Mouse (Mus musculus) cerebellum, adult (tissue): ENCODE measurements around the gene Gm28374.

Experiments
- ATAC-seq: cut with Nextera tagmentation; 2 replicates; pipeline ENCODE4 v1.9.2; 2017; ENCODE audit warnings: mild to moderate bottlenecking, moderate library complexity, mixed read lengths; ENCODE audit not compliant: insufficient number of reproducible peaks, low FRiP score, low TSS enrichment

Gm28374 gene

DNA sequence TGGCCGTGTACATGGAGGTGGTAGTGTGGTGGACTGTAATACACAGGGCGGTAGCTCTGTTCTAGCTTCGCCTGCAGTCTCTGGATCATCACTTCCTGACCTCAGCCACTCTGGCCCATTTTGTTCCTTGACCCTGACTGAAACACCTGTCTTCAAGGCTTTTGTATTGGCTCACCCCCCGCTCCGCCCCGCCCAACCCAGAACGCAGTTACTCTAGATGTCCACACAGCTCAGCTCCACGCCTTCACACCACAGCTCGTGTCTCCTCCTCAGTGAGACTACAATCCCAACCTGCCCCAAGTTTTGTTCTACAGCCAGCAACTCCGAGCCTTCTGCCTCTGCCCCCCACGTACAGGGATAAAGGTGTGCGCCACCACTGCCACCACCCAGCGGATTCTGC, 6.8 kb upstream of the Gm28374 start:
- ATAC-seq: no peak

DNA sequence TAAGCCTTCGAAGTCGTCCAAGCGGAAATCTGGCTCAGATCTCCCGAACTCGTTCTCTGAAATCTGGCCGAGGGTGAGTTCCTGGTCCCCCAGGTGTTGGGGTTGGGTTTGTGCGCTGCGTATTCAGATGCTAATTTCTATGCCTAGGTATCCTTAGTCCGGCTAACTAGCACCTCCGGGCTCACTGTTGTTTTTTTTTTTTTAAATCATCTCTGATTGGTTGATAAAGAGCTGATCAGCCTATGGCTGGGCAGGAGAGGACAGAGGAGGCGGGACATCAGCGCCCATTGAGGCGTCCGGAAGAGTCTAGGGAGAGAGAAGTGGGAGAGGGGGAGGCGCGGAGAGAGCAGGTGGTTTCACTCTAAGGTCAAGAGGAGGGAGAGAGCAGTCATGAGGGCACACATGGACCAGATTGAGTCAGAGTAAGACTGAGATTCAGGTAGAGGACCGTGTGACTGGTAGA, 3.4 kb upstream of the Gm28374 start:
- ATAC-seq: no peak

DNA sequence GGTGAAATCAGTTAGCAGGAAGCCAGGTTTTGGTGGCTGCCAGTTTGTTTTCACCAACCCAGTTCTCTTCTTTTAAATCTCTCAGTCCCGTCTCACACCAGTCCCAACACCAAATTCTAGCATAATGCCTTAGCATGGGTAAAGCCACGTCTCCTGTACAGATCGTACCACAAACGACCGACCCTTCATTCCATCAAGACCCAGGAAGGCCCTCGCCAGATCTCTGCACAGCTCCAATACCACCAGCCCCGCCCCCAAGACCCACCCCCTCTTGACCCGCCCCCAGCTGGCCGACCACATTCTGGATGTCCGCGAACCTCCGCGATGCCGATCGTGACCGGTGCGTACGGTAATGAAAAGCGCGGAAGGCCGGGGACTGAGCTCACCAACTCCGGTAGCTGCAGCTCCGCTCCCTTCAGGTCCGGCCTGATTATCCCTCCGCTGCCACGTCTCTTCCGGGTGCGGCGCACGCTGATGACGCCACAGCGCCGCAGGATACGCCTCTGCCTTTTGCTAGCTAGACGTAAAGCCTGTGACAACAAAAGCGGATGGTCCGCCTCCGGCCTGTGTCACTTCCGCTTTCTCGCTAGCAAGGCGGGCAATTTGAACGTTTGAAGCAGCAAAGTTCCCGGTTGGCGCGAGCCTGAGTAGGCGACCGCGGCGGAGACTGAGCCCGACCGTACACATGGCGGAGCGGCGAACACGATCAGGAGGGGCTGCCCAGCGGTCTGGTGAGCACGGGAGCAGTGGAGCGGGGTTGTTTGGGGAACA, 2.6 kb upstream of the Gm28374 start, which contains the start of the genes Zfpl1 and Cdca5:
Gene Zfpl1, minus strand, starts transcription at position 479 of the 771 bp plus-strand sequence.
Gene Cdca5, plus strand, starts transcription at position 506 of the 771 bp plus-strand sequence.
- ATAC-seq: peak; percentile 76; the same call in 1 of the 2 replicates

DNA sequence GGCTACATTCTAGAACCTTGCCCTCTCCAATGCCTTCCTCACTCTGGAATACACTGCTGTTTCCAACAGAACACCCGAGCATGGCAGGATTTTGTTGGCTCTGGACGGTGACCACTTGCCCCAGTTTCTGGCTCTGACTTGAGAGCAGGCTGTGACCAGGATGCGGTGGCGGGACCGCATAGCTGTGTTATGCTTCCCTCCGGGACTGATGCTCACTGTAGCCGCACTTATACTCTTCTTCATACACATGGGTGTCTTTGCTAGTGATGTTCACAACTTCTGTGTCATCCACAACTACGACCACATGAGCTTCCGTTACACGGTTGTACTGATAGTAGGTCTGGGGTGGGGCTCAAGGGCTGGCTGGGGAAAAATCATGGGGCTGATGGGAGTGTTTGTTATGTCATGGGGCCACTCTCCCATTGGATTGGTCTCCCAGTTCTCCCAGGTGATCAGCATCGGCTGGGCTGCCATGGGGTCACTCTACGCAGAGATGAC, 2.0 kb downstream of the Gm28374 start, which contains the start of gene Tmem262:
Gene Tmem262, plus strand, starts transcription at position 51 of the 498 bp plus-strand sequence.
- no peak for ATAC-seq

DNA sequence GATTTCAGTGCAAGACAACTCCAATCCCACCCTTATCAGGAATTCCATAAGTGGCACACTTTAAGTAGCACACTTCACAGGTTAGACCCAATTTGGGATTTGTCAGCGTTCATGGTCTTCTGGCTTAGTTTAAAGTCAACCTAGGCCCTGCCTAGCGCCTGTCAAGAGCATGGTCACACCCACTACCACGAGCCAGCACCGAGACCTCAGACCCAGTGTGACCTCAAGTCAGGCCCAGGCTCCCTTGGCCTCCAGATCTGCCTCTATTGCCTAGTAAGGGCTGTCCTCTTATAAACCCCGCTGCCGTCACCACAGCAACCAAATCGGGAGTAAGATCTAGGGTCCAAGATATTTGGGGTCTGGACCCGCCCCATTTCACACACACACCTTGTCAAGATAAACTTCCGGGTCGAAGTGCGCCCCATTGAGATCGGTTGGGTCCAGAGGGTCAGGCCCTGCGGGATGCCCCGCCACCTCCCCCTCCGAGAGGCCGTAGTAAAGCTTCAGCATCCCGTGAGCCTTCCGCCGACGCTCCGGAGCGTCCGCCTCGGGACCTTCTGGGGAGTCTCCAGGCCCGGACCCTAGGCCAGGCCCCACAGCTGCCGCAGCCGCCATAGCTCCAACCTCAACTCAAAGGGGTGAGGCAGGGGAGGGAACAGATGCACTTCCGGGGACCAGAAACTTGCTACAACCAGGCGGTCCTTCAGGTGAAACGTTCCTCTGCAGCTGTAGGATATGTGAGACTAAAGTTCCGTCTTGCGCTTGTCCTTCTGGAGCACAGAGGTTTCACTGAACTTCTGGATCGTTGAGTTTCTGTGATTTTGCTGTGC, 5.3 kb downstream of the Gm28374 start, which contains the start of gene Vps51:
Gene Vps51, minus strand, starts transcription at position 668 of the 830 bp plus-strand sequence.
- ATAC-seq: peak; percentile 79; the same call in 1 of the 2 replicates

DNA sequence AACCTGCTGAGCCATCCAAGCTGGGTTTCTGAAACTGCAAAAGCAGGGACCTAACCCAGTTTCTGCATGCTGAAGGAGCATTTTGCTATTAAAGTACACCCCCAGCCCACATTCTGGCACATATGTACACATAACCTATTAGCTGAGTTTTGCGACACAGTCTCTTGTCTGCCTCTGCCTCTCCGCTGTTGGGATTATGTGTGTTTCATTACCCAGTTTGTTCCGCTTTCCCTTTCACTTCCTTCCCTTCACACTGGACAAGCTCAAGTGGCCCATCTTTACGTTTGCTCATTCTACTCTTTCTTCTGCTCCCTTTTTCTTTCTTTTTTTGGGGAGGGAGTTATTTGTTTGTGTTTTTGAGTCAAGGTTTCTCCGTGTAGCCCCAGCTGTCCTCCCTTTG, 8.2 kb downstream of the Gm28374 start:
- no peak for ATAC-seq

DNA sequence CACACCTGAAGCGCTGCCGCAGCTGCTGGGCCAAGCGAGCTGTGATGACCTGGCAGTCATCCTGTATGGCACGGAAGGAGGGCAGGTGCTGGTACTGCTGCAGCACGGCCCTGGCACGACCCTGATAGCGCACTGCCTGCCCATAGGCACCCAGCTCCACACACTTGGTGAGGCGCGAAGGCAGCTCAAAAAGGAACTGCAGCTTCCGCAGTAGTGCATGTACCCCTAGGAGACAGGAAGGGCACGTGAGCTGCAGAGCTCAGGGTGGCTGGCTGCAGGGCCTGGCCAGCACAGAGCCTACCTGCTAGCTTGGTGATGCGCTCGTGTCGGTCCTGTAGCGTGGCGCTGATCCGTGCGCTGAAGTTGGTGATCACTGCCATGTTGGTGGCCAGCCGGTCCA, 10.8 kb downstream of the Gm28374 start:
- no peak for ATAC-seq

DNA sequence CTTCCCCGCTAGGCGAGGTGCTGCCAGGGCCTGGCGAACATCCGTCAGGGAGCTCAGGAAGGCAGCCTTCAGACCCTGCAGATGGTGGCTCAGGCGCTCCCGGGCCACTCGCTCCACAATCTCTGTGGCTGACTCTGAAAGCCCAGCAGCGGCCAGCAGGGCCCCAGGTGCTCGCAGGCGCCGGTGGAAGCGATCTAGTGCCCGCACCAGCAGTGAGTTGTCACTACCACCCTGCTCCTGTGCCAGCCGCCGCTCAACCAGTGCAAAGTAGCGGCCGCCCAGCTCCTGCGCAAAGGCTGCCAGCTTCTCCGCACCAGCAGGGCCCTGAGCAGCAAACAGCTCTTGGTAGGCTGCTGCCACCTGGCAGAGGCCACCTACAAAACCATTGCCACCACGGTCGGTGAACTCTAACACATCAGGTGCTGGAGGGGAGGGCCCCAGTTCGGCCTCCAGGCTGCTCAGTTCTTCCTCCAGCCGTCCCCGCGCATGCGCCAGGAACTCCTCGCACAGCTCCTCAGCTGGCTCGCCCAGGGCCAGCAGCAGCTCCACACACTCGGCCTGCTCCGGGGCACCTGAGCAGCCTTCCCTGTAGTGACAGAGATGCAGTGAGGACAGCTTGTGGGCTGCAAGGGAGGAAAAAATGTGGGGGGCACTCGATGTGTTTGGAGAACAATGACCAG, 11.3 kb downstream of the Gm28374 start:
- no peak for ATAC-seq

DNA sequence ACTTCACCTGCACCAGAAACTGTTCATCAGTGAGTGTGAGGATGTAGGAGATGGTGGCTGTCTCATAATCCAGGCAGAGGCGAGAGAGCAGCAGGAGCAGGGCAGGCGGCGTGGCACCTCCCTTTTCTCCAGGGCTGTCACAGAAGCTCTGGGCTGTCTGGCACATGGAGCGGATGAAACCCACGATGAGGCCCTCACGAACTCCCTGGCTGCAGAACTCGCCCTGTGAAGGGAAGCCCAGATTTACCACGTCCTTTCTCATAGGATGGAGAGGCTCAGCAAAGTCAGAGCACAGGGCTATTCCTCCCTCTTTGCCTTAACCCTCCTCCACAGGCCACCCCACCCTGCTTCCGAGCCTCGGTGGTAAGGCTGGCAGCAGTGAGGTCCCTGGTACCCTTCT, 12.2 kb downstream of the Gm28374 start:
- ATAC-seq: no peak

DNA sequence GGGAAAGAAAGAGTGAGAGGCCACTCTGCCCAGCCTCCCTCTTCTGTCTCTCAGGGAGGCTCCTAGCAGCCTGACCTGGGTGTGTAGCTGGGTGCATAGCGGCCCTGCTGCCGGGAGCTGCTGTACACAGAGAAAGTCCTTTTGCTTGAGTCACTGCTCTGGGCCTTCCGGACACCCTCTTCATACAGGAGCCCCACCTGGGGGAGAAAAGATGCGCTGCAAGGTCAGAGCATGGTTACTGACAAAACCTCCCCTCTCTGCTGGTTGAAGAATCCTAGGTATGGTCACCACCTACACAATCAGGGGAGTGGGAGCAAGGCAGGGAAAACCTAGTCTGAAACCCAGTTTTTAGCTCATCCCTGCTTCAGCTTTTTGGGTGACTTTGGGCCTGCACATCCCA, 13.1 kb downstream of the Gm28374 start:
- ATAC-seq: no peak

DNA sequence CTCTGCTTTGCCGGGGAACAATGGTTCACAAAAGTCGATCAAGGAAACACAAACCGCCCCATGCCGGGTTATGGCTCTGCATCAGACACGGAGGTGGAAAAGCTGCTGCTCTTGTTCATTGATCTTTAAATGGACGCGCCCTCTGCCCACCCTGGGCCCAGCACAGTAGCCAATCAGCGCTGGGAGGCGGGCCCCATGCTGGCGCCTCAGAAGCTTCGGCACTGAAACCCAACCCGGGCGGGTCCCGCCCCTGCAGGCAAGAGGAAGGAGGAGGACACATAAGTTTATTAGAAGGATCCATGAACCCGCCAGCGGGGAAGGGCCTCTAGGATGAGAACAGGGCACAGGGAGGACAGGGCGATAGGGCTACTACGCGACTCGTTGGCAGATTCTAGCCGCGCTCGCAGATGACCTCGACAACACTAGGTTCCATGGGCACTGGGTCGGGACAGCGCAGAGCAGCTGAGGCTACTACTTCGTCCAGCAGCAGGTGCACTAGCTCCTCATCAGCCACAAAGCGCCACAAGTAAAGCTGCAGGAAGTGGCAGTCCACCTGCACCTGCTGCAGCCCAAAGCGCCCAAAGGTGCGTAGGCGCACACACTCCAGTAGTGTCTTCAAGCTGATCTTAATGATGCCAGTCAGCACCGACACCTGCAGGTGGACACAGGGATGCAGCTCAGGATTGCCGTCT, 14.2 kb downstream of the Gm28374 start, which contains the start of gene Tm7sf2:
Gene Tm7sf2, minus strand, starts transcription at position 650 of the 692 bp plus-strand sequence.
- peak; percentile 69; the same call in 1 of the 2 replicates for ATAC-seq

DNA sequence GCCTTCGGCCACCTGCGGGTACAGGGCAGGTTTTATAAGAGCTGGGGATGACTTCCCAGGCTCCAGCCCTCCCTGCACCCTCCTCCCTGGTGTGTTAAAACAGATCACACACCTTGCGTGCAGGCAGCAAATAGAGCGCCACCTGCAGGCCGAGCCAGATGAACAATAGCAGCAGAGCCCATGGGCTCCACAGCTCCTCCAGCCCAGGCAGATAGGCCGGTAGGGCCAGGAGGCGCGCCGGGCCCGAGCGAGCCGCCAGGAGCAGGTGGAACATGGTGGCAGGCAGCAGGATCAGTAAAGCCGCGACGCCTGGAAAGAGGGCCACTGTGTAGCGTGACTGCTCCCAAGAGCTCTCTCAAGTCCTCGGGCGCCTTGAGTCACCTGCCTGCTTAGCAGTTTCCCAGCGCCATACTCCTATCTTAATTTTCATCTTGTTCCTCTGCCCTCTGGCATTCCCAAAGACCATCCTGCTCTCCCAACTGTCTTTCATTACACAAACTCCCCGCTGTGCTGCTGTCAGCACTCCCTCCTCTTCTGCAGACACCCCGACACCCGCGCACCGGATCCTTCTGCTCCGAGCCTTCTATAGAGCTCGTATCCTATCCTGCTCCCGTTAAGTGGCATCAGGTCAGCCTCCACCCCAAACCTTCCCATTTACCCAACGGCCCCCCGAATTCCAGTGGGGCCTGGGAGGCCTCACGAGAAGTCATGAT, 14.9 kb downstream of the Gm28374 start:
- peak; percentile 63 for ATAC-seq

DNA sequence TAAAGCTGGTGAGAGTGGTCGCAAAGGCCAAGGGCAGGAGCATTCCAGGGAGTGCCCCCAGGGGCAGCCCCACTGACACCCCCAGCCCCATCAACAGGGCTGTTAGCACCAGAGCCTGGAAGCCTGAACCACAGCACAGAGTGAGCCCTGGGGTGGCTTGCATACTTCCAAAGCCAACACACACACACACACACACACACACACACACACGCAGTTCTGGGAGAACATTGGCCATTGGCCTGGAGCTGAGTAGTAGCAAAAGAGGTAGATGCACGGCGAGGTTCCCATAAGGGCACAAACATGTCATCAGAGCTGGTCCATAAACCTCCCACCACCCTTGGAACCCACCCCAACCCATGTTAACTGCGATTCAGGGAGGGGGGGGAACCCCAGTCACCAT, 15.5 kb downstream of the Gm28374 start:
- no peak for ATAC-seq

DNA sequence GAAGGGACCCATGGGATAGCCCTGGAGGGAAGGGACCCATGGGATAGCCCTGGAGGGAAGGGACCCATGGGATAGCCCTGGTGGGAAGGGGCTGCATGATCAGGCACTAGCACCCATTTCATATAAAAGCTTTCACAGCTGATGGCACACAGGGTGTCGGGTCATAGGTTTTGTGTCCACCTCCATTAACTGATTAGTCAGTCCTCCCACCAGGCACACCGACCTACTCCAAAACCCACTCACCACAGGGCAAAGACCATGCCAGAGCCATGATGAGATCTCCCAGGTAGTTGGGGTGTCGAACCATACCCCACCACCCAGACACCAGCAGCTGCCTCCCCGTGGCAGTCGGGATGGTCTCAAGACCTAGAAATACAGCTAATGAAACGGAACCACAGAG, 19.0 kb downstream of the Gm28374 start:
- ATAC-seq: no peak

DNA sequence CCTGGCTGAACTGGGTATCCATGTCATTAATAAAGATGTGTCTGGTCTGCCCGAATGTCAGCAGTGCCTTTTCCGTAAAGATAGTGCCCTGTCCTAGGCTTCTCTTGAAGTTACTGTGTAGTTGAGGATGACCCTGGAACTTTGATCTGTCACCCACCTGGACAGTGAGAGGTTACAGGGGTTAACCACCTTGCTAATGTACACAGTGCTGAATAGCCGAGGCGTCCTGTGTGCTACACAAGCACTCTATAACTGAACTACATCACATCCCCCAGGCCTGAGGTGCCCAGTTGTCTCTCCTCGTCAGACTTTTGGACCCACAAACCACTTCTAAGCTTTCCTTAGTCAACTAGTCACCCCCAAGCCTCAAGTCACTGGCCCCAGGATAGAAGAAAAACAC, 19.6 kb downstream of the Gm28374 start:
- no peak for ATAC-seq

DNA sequence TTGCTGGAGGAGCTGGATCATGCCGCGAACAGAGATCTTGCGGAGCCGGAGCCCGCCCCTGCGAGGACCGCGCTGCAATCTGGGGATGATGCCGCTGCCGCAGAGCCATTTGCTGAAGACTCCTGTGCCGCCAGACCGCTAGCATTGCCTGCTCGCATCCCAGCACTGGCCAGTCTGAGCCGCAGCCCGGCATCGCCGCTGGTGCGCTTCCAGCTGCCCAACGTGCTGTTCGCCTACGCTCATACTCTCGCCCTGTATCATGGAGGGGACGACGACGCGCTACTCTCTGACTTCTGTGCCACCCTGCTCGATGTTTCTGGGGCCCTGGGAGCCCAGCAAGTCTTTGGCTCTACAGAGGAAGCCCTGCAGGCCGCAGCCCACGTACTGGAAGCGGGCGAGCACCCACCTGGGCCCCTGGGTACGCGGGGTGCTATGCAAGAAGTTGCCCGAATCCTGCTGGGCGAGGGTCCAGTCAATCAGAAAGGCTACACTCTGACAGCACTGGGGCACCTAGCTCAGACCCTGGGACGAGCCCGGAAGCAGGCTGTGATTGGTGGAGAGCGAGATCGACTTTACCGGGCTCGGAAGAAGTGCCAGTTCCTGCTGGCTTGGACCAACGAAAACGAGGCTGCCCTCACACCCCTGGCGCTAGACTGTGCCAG, 20.3 kb downstream of the Gm28374 start:
- no peak for ATAC-seq

DNA sequence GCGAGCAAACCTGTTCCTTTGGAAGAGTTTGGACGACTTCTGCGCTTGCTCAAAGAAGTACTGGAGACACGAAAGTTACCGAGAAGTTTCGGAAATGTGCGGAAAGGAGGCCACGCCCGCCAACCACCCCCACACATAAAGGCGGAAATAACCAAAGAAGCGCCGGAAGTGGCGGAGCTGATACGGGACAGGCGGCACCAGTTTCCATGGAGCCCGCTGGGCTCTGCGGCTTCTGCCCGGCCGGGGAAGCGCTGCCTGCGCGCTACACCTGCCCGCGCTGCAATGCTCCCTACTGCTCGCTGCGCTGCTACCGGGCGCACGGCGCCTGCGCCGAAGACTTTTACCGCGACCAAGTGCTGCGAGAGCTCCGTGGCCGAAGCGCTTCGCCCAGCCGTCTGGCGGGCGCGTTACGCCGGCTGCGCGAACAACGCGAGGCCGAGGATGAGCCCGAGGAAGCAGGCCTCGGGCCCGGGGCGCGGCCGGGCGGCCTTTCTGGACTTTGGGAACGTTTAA, 21.0 kb downstream of the Gm28374 start, which contains the start of gene Znhit2:
Gene Znhit2, plus strand, starts transcription at position 172 of the 513 bp plus-strand sequence.
- ATAC-seq: peak; percentile 57; the same call in 1 of the 2 replicates

DNA sequence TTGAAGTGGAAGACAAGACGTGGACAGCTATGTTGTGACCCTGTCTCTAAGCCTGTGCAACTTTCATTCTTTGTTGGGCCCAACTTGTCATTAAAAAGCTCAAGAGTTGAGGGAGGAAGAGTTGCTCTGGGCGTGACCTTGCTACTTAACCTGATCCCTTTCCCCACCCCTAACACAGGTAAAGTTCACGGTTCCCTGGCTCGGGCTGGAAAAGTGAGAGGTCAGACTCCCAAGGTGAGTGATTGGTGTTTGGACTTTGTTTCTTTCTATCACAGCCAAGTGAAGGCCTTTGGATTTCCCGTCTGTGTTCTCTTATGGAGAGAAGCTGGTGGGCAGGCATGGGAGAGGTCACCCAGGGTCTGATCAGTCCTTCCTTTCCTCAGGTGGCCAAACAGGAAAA, 23.1 kb downstream of the Gm28374 start:
- no peak for ATAC-seq
